Mouse (Mus musculus) layer of hippocampus, adult 2 months (tissue): ENCODE data around the gene Clec2l. TPM values are rescaled to one million over a fixed set of nuclear protein-coding genes. Genes with fewer than 3 reads are reported as not detected.
A peak's percentile ranks its signal among the peaks of the same experiment; 100 is the strongest.

Experiments
- DNase-seq, 2 experiments: peaks; one replicate each; pipeline ENCODE4 v3.0.0; 2022; ENCODE audit warnings: low spot score in 2 of 2
- H3K27ac ChIP-seq: fragments of 200-600 bp; 2 replicates; pipeline ENCODE4 v1.8.1; 2022
- H3K4me3 ChIP-seq: fragments of 200-600 bp; 2 replicates; pipeline ENCODE4 v1.8.1; 2022; ENCODE audit warnings: mild to moderate bottlenecking
- CTCF ChIP-seq: fragments of 200-600 bp; conservative IDR thresholded peaks from 2 replicates; pipeline ENCODE4 v1.8.1; 2022; ENCODE audit warnings: antibody characterized with exemption, mild to moderate bottlenecking, moderate library complexity
- total RNA-seq, 2 experiments: library from RNA; stranded (reverse); gene quantifications; 2 replicates each; pipeline ENCODE4 v1.2.3; 2021

The Clec2l gene
- total RNA-seq, 2 experiments from 2014 or later = 52.1 to 59.8 TPM

GRCm38 (mm10) chr6:38704264-38704984 is 41.6 kb downstream of the Clec2l start:
- no peak for DNase-seq
- Histone ChIP-seq H3K4me3 (no peak overlapping the region), H3K27ac (peak overlapping the region; percentile 47; the same call in 1 of the 2 replicates)
- no peak for TF ChIP-seq CTCF

- Histone ChIP-seq H3K27ac (peak overlapping the region; percentile 59), H3K4me3 (no peak overlapping the region)
- no peak for TF ChIP-seq CTCF
- DNase-seq = no peak
Observed at GRCm38 (mm10) chr6:38710449-38710848, 47.6 kb downstream of the Clec2l start.

- no peak for DNase-seq
- no peak overlapping the region for H3K4me3 ChIP-seq
- peak overlapping the region; percentile 39; the same call in 1 of the 2 replicates for H3K27ac ChIP-seq
- no peak for TF ChIP-seq CTCF
Observed at GRCm38 (mm10) chr6:38713957-38714898, 51.4 kb downstream of the Clec2l start.

- no peak for TF ChIP-seq CTCF
Observed at GRCm38 (mm10) chr6:38715881-38716280, 53.0 kb downstream of the Clec2l start.

GRCm38 (mm10) chr6:38718625-38719024 is 55.8 kb downstream of the Clec2l start:
- no peak for TF ChIP-seq CTCF
- no peak overlapping the region for H3K4me3 ChIP-seq
- H3K27ac ChIP-seq = no peak overlapping the region
- DNase-seq = no peak

More at GRCm38 (mm10) chr6:38715881-38716280, 53.0 kb downstream of the Clec2l start:
- no peak for DNase-seq
- H3K4me3 ChIP-seq = no peak overlapping the region
- no peak overlapping the region for H3K27ac ChIP-seq

GRCm38 (mm10) chr6:38719229-38719628 is 56.4 kb downstream of the Clec2l start:
- no peak for TF ChIP-seq CTCF
- no peak for DNase-seq
- no peak overlapping the region for H3K4me3 ChIP-seq
- no peak overlapping the region for H3K27ac ChIP-seq

- Histone ChIP-seq H3K4me3 (no peak overlapping the region), H3K27ac (peak overlapping the region; percentile 55)
- no peak for DNase-seq
- TF ChIP-seq CTCF = no peak
Observed at GRCm38 (mm10) chr6:38721361-38721760, 58.5 kb downstream of the Clec2l start.

- H3K27ac ChIP-seq = 0 out of 2 replicates have a peak overlapping the region, but pooled peaks have one; percentile 0
- no peak for TF ChIP-seq CTCF
Observed at GRCm38 (mm10) chr6:38725515-38725914, 62.6 kb downstream of the Clec2l start.

More at GRCm38 (mm10) chr6:38725515-38725914, 62.6 kb downstream of the Clec2l start:
- DNase-seq = no peak
- no peak overlapping the region for H3K4me3 ChIP-seq

Other genes starting within 250 kb of the Clec2l start
- gene Ubn2, start 229.1 kb upstream of the Clec2l start, total RNA-seq = 10 to 100 TPM; 48.0 to 49.3 TPM
- gene Fmc1, start 129.6 kb upstream of the Clec2l start, total RNA-seq = 10 to 100 TPM; 58.3 to 62.0 TPM
- 100 to 1,000 TPM; 196 to 219 TPM for gene Luc7l2, start 111.7 kb upstream of the Clec2l start, total RNA-seq
- 1 to 10 TPM; 1.0 to 1.2 TPM for gene Klrg2, start 25.8 kb upstream of the Clec2l start, total RNA-seq
- gene Tbxas1, start 212.3 kb downstream of the Clec2l start, total RNA-seq = 1 to 10 TPM; 2.8 TPM
- gene Hipk2, start 213.1 kb downstream of the Clec2l start, total RNA-seq = 10 to 100 TPM; 55.9 to 59.9 TPM